Mouse (Mus musculus) forelimb bud, embryonic 11.5 days (tissue): ENCODE measurements around the gene Thrb.

Source experiments
- DNase-seq: peaks from one replicate; pipeline ENCODE4 v3.0.0-alpha.2; 2012; ENCODE audit warnings: low read depth, low spot score

Gene Thrb

DNA sequence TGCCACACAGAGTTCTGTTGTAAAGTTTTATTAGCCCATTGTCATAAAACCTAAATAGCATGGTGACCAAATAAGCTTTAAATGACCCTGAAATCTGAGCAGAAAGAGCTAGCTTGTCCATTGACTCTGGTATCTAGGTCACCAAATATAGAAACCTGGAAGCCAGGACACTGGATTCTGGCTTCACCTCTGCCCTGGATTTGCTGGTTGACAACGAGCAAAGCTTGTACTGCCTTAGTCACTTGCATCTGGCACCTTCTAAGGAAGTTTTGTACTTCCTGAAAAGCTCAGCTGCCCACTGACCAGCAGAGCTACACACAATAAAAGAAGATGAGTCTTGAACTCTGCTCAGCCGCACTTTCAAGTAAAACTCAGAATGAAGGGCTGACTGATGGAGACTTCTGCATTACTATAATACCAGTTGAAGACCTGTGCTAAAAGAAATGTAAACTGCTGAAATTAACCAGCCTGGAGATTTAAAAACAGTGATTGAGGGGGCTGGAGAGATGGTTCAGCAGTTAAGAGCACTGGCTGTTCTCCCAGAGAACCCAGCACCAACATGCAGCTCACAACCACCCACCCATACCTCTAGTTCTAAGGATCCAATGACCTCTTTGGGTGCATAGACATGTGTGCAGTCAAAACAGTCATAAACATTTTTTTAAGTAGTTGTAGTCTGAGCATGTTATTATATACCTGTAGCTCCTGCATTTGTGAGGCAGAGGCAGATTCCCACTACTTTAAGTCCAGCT is 369.3 kb downstream of the Thrb start:
- DNase-seq, result no peak

DNA sequence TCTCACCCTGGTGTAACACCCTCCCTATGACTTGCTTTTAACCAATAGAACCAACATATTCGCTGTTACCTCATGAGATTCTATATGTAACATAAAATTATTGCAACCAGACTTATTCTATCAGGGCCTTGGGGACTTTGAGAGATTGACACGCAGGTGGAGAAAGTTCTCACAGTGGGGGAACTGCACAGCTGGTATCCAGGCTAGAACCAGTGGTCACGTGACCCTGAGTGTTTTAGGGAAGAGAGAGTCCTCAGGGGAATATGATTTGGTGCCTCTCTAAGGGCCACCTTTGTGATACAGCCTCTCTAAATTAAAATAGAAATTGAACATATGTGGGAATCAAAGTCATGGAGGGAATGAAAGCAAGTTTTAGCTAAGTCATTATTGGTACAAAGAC is 371.9 kb downstream of the Thrb start:
- no peak for DNase-seq

DNA sequence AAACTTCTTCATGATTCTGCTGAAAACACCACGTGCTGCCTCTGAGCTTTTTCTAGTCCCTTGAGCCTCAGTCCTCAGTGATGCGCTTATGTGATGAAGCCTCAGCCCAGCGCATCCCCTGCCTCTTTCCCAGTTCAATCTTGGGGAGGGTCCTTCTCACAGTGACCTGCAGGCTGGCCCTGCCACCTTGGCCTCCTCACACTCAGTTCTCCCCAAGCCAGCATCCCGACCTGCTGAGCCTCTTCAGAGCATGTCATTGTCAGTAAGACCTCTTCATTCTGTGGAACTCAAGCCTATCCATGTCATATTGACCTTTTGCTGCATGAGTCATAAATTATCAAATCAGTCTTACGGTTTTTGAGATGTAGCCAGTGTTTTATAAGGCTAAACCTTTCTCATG is 376.5 kb downstream of the Thrb start:
- no peak for DNase-seq

DNA sequence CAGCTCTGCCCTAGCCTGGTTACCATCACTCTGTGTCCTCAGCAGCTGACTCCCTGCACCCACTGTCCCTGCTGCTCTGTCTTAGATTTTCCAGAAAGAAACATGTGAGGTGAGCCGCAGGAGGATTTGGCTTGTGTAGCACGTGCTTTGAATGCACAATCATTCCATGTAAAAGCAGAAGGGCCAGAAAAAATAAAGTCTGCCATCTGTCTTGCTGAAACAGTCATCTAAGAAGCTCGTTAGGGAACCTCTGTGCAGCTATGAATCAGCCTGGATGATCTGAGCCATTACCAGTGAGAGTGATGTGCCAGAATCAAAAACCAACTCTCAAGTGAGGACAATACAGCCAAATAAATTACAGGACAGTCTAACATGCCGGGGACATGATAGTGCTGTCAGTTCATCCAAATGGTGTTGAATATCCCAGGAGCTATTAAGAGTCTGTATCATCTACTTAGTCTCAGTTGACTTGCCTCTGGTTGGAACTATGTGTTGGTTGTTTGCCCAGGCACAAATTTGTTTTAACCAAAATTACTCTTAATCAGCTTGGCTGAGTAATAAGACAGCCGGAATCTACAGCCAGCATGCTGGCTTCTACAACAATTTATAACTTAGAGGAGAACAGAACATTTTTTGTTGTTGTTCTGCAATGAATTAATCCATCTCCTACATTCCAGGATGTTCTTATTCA is 402.2 kb downstream of the Thrb start:
- no peak for DNase-seq
